Mouse (Mus musculus) G1E (cell line): ENCODE measurements around the gene Bag5. TPM values are rescaled to one million over a fixed set of nuclear protein-coding genes. Genes with fewer than 3 reads are reported as not detected.

ENCODE experiments used
- ATAC-seq: 2 replicates; pipeline ENCODE4 v1.8.0; 2016; ENCODE audit warnings: mild to moderate bottlenecking; ENCODE audit not compliant: insufficient number of reproducible peaks, poor library complexity, low FRiP score, severe bottlenecking; ENCODE audit errors: extremely low read depth
- DNase-seq: peaks from one replicate; pipeline ENCODE4 v3.0.0; 2012; ENCODE audit warnings: low spot score
- H3K27me3 ChIP-seq: 2 replicates; pipeline ENCODE4 v1.6.1; 2012; ENCODE audit warnings: mild to moderate bottlenecking, low read length, inconsistent platforms; ENCODE audit not compliant: insufficient read depth
- H3K36me3 ChIP-seq: replicated peaks from 2 replicates; pipeline ENCODE3; 2012; ENCODE audit warnings: mild to moderate bottlenecking, inconsistent platforms
- H3K4me1 ChIP-seq: 2 replicates; pipeline ENCODE4 v1.6.1; 2012; ENCODE audit warnings: low read depth, low read length, inconsistent platforms, mixed read lengths; ENCODE audit not compliant: insufficient read depth
- H3K4me3 ChIP-seq: 2 replicates; pipeline ENCODE4 v1.5.1; 2012; ENCODE audit warnings: low read depth, mild to moderate bottlenecking, inconsistent platforms, low read length, moderate library complexity, mixed read lengths
- H3K9me3 ChIP-seq: replicated peaks from 2 replicates; pipeline ENCODE4 v1.6.1; 2012; ENCODE audit warnings: inconsistent platforms
- CTCF ChIP-seq: IDR thresholded peaks from 2 replicates; pipeline ENCODE4 v1.5.1; 2012; ENCODE audit warnings: low read depth, low read length, inconsistent platforms, mixed read lengths
- GATA1 ChIP-seq: IDR thresholded peaks from 2 replicates; pipeline ENCODE4 v1.6.1; 2012; ENCODE audit warnings: borderline replicate concordance, low read length, inconsistent platforms, mixed read lengths
- GATA2 ChIP-seq: IDR thresholded peaks from 2 replicates; pipeline ENCODE4 v1.6.1; 2012; ENCODE audit warnings: low read depth, low read length, inconsistent platforms, borderline replicate concordance
- POLR2AphosphoS5 ChIP-seq: IDR thresholded peaks from 2 replicates; pipeline ENCODE4 v1.6.1; 2012; ENCODE audit warnings: low read depth, low read length, inconsistent platforms; ENCODE audit not compliant: insufficient replicate concordance
- TAL1 ChIP-seq: conservative IDR thresholded peaks from 2 replicates; pipeline ENCODE4 v1.6.1; 2012; ENCODE audit warnings: low read depth, low read length, inconsistent platforms, mixed read lengths
- polyA plus RNA-seq: library from polyadenylated mRNA; stranded (reverse); fragments of >175 nt; gene quantifications from 2 replicates; pipeline ENCODE4 v1.2.3, GENCODE M21; 2012
- total RNA-seq, 2 experiments: library from RNA; stranded (forward) in 1 of 2; stranded (reverse) in 1 of 2; fragments of 200-1000 nt in 1 of 2; fragments of >200 nt in 1 of 2; fragmentation: Nextera tagmentation in 1 of 2; gene quantifications; 2 replicates each; pipeline ENCODE4 v1.2.3; 2014 to 2017

The Bag5 gene
- total and polyA plus RNA-seq, 3 experiments: 20.3 to 52.8 (median 32.4) TPM

DNA sequence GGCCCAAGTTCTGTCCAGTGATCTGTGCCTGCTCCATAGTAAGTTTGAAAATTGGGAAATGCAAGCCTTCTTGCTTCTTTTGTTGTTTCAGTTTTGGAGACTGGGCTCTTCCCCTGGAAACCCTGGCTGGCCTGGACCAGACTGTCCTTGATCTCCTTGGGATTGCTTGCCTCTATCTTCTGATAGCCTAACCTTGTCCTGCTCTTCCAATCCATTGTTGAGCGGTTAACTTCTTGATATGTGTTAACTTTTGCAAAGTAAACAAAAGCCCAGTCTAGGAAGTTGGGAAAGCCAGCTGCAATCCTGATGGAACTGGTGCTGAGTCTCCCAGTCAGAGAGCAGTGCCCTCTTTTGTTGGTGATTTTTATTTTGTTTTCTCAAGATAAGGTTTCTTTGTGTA is 14.9 kb upstream of the Bag5 start:
- TF ChIP-seq TAL1 (no peak), GATA1 (no peak), GATA2 (no peak), CTCF (no peak), POLR2AphosphoS5 (no peak)
- Histone ChIP-seq H3K27me3 (no peaks in the 10 kb centered on the region), H3K36me3 (peaks cover 88% of the 10 kb centered on the region), H3K4me1 (peaks cover 15% of the 10 kb centered on the region), H3K9me3 (no peaks in the 10 kb centered on the region), H3K4me3 (no peak overlapping the region)
- ATAC-seq (no peak), DNase-seq (no peak)

DNA sequence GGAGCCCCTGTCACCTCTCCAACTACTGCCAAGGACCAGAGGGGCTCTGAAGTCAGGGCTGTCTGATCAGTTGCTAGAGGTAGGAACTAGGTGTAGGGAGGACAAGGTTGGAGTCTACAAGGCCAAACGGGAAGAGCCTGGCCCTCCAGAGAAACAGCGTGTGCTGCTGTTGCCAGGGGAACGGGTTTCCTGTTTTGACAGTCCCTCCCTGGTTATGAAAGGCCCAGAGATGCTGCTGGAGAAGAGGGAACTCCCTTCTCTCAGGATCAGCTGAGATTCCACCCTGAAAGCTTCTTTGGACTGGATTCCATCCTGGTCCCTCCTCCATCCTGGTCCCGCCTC is 13.0 kb upstream of the Bag5 start:
- Histone ChIP-seq H3K4me3 (no peak overlapping the region), H3K36me3 (peaks cover 83% of the 10 kb centered on the region), H3K9me3 (no peaks in the 10 kb centered on the region), H3K27me3 (no peaks in the 10 kb centered on the region), H3K4me1 (peaks cover 2% of the 10 kb centered on the region; the same call in 1 of the 2 replicates)
- ATAC-seq (no peak), DNase-seq (no peak)
- TF ChIP-seq GATA2: no peak

DNA sequence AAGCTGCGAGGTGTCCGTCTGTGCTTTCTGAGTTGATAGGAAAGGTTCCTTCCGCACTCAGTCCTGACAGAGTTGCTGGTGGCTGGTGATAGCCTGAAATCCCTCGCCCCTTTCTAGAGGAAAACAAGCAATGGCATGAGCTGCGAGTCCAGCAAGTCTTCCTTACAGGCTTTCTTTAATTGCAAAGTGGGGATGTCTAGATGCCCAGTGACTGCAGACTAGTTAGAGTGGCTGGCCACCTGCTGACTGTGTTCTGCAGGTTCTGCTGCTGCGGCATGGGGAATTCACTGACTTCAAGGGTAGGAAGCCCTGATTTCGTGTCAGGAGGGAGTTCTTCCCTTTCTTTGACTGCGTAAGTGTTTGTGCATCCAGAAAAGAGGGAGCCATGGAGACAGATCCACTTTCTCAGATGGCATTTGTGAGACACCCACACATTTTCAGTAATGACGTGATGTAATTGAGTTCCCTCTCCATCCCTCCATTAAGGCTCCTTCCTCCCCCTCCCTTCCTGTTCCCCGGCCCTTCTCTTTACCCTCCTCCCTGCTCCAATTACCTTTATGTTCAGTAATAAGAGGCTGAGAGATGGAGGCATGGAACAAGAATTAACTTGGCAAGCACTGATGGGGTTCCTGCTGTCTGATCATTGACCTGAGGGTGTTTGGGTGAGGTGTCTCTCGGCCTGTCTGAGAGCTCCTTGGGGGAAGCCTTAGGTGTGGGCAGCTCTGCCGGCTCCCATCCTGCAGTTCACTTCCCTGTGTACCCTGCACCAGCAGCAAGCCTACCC is 12.5 kb upstream of the Bag5 start:
- DNase-seq: no peak
- H3K4me3 ChIP-seq: no peak overlapping the region
- ATAC-seq: no peak
- H3K36me3 ChIP-seq: peaks cover 85% of the 10 kb centered on the region
- H3K27me3 ChIP-seq: no peaks in the 10 kb centered on the region
- peaks cover 2% of the 10 kb centered on the region; the same call in 1 of the 2 replicates for H3K4me1 ChIP-seq
- no peaks in the 10 kb centered on the region for H3K9me3 ChIP-seq
- no peak for TF ChIP-seq GATA1
- no peak for TF ChIP-seq TAL1
- no peak for TF ChIP-seq POLR2AphosphoS5
- no peak for TF ChIP-seq CTCF
- no peak for TF ChIP-seq GATA2

DNA sequence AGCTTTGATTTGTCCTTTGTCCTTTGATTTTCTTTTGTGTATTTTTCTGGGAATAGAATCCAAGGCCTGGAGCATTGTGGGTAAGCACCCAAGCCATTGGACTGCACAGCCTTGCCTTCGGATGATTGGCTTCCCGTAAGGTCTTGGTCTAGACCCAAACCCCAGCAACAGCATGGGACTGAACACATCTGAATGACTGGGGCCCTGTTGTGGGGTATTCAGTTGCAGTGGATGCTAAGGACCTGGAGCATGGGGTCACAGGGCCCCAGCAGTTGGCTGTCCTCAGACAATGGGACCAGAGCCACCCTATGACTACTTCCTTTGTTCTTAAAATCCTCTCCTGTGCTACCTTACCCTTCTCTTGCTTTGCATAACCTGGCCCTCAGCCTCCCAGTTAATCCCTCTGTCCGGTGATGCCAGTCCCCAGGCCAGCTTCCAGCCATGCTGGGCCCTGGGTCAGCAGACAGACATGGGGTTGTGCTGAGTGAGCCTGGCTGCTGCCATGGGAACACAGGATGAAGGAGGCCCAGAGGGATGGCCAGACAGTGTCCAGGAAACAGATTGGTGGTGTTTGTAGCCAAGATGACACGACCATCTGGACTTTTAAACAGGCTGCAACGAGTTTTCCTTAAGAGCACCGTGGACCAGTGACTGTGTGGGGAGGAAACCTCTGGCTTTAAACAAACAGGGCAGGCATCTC is 11.7 kb upstream of the Bag5 start:
- no peak for TF ChIP-seq TAL1
- Histone ChIP-seq H3K4me1 (peaks cover 4% of the 10 kb centered on the region; the same call in 1 of the 2 replicates), H3K27me3 (no peaks in the 10 kb centered on the region), H3K4me3 (no peak overlapping the region), H3K36me3 (peaks cover 88% of the 10 kb centered on the region), H3K9me3 (no peaks in the 10 kb centered on the region)
- ATAC-seq: no peak
- DNase-seq: no peak

DNA sequence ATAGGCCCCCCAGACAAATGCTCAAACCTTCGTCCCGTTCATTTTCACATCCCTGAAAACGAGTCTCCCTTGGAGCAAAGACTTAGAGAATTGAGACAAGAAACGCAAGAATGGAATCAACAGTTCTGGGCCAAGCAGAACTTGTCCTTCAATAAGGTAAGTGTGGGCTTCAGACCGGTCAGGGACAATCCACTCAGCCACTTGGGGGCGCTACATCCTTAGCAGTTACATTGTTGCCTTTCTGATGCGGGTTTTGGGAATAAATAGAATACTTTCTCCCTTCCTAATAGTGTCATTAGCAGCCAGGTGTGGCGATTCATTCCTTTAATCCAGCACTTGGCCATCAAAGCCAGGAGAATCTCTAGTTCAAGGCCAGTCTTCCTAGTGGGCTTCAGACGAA is 9.6 kb upstream of the Bag5 start:
- H3K4me3 ChIP-seq: no peak overlapping the region
- TF ChIP-seq CTCF (peak; percentile 76), TAL1 (no peak)
- no peaks in the 10 kb centered on the region for H3K27me3 ChIP-seq
- peaks cover 84% of the 10 kb centered on the region for H3K36me3 ChIP-seq
- no peak for DNase-seq
- H3K4me1 ChIP-seq: peaks cover 9% of the 10 kb centered on the region; the same call in 1 of the 2 replicates
- no peak for ATAC-seq
- no peaks in the 10 kb centered on the region for H3K9me3 ChIP-seq

DNA sequence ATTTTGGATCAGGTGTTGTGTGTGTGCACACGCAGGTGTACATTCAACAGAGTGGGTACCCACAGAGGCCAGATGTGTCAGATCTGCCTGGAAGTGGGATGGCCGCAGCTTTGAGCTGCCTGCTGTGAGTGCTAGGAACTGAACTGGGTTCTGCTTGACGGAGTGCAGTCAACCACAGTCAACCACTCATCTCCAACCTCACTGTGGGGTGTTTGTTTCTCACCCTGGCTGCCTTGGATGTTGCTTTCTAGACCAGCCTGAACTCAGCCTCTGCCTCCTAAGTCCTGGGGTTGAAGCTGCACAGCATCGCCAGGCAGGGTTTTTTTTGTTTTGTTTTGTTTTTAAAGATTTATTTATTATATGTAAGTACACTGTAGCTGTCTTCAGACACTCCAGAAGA is 7.2 kb upstream of the Bag5 start:
- H3K36me3 ChIP-seq: peaks cover 75% of the 10 kb centered on the region
- H3K4me1 ChIP-seq: peaks cover 13% of the 10 kb centered on the region
- ATAC-seq: no peak
- TF ChIP-seq POLR2AphosphoS5 (no peak), TAL1 (no peak), GATA1 (no peak), GATA2 (no peak), CTCF (no peak)
- no peak overlapping the region for H3K4me3 ChIP-seq
- no peak for DNase-seq
- 0 out of 2 replicates have a peak, but pooled peaks cover 3% of the 10 kb centered on the region for H3K9me3 ChIP-seq
- H3K27me3 ChIP-seq: no peaks in the 10 kb centered on the region

DNA sequence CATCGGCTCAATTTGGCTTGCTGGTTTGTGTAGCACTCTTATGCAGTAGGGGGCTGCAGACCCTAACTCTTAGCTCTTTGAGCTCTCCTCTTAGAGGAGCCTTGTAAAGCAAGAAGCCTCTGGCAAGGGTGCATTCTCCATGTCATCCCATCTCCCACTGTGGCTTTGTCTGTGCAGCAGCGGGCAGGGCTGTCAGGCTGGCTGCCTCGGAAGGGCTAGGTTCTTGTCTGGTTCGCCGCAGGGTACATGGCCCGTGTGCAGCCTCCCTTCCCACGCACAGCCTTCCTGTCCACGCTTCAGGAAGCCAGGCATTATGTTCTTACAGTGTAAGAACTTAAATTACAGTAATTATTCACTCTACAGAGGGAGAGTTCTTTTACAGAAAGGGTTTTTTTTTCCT is 5.6 kb upstream of the Bag5 start:
- TF ChIP-seq GATA1 (no peak), TAL1 (no peak), GATA2 (no peak), CTCF (no peak), POLR2AphosphoS5 (no peak)
- Histone ChIP-seq H3K4me1 (peaks cover 28% of the 10 kb centered on the region), H3K27me3 (no peaks in the 10 kb centered on the region), H3K4me3 (no peak overlapping the region), H3K36me3 (peaks cover 68% of the 10 kb centered on the region), H3K9me3 (0 out of 2 replicates have a peak, but pooled peaks cover 3% of the 10 kb centered on the region)
- DNase-seq (no peak), ATAC-seq (no peak)
